Mouse (Mus musculus): ENCODE measurements at regions not wholly inside any gene's neighbourhood (a gene's known extent, or its start where the extent isn't known, plus 50 kb on each side); places are given as distances from the start of the nearest gene placed in this dataset.
"Not testable (repeated sequence)": the region's sequence is repeated elsewhere in the genome, so short reads cannot be mapped to it uniquely, and the experiment has no call there.

DNA sequence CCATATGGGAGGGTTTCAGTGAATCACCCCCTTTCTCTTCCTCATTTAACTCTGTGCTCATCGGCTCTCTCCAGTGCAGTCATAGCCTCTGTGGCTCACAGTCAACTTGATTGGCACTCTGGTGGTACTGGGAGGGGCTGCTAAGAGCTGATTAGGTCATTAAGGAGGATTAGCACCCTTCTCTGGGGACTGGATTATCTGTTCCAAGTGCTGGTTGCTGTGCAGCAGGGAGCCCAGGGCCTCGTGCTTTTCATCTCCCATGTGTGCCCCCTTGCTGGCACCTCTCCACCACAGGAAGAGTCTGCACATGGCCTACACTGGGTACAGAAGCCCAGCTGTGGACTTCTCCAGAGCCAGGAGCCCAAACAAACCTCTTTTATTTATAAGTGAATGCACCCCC lies 316.8 kb upstream of the Irx1 start:
- DNase-seq (ENCODE audit: extremely low spot score, low spot score), result no peak

- DNase-seq (ENCODE audit: extremely low spot score, low spot score), result no peak
These were observed 317.3 kb upstream of the Irx1 start for GRCm38 (mm10) chr13:72280871-72281270.

DNA sequence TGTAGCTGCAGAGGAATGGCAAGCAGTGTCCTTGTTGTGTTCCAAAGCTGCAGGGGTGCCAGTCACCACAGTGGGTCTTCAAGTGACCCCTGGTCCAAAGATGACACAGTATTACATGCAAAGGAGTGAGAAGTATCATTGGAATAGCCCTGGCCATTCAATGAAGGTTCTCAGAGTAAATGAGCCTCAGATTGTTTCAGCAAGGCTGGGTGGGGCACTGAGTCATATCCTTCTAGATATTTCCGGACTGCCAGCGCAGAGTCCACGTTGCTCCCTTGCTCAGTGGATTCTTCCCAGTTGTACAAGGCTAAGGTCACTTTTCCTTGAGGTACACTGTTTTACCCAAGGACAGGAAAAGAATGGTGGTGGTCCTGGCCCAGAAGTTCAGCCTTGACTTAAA lies 319.2 kb upstream of the Irx1 start:
- no peak for DNase-seq (ENCODE audit: extremely low spot score, low spot score)

- DNase-seq (ENCODE audit: extremely low spot score, low spot score), result no peak
These were observed 320.2 kb upstream of the Irx1 start for GRCm38 (mm10) chr13:72283701-72284100.

GRCm38 (mm10) chr13:72286301-72286700 lies 322.8 kb upstream of the Irx1 start:
- no peak for DNase-seq (ENCODE audit: extremely low spot score, low spot score)

- DNase-seq (ENCODE audit: extremely low spot score, low spot score), result no peak
These were observed 325.0 kb upstream of the Irx1 start for GRCm38 (mm10) chr13:72288381-72289092.

- peak; percentile 34 for DNase-seq (ENCODE audit: extremely low spot score, low spot score)
These were observed 325.6 kb upstream of the Irx1 start for GRCm38 (mm10) chr13:72289093-72289501.

DNA sequence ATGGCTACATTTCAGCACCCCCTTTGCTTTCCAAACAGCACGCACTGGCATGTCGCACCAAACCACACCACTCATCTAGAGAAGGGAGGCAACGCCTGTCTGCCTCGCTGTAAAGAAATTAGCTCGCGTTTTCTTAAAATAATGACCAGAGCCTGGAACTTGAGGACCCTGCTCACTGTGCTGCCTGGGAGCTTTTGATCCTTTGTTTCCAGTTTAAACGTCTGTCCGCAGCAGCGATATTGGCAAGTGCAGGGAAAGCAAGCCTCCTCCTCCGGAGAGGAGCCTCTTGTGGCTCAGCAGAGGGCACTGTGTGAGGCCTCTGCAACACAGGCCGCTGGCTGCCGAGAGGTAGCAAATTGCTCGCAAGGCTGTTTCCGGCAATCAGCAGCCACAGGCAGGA lies 328.8 kb upstream of the Irx1 start:
- DNase-seq (ENCODE audit: extremely low spot score, low spot score), result peak; percentile 62

DNA sequence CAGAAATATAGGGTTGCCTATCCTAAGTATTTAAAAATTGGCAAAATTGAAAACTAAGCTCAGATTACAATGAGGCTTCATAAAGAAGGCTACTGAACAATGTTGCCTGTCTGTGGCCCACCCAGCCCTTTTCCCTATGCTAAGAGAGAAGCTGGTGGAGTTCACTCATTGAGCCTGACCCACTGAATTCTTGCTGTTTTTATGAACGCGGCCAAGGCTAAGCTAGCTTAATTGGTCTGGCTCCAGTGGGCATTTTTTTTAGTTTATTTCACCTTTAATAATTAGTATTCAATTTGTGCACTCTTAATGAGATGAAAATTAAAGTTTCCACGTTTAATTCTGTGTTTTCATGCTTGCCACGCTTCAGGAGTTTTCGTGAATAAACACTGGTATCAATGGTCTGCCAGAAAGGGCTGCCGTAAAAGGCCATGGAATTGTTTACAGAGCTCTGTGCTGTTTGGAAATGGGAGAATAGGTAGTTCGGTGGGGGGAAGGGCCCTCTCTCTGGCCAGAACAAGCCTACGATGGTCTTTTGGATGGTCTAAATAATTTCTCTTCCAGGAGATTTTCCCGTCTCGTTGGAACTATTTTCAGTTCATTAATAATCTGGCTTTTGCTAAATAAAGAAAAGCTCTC lies 329.7 kb upstream of the Irx1 start:
- DNase-seq (ENCODE audit: extremely low spot score, low spot score), result no peak

DNA sequence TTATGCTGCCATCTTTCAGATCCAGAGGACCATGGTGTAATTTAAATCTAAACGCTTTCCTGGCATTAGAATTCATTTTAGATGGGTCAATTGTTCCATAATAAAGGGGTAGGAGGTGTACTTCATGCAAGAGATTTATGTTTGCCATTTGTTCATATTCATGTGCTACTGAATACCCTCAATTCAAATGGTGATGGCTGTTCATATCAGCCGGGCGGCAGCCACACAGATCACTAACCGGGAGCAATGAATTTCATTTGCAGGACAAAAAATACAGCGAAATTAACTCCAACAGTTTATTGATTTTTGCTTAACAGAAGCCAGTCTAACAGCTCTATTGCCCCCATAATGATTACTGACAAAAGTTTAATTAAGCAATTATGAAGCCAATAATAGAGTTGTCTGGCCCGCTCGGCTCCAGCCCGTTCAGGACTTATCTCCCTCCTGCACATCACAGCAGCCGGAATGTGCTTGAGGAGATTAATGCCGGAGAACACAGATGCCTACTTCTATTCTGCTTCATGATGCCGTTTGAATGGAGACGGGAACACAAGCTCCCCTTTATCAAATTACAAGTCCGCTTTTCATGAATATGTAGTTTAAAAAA lies 330.3 kb upstream of the Irx2 start:
- no peak for DNase-seq (ENCODE audit: extremely low spot score, low spot score)

- DNase-seq (ENCODE audit: extremely low spot score, low spot score), result peak; percentile 55
These were observed 329.0 kb upstream of the Irx2 start for GRCm38 (mm10) chr13:72299660-72300059.

DNA sequence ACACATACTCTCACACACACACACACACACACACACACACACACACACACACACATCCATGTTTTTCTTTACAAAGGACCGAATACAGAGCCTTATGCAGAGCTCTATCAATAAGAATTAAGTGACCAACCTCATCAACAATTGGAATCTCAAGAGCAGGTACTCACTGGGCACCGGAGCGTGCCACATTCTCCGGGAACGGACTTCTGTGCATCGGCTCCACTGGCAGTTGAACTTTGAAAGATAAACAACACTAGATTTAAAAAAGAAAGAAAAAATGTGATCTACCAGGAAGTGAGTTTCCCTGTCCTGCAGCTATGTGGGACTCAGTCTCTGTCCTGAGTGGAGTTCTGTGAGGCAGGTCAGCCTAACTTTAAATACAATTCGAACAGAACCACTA lies 327.5 kb upstream of the Irx2 start:
- no peak for DNase-seq (ENCODE audit: extremely low spot score, low spot score)

GRCm38 (mm10) chr13:72301841-72302240 lies 326.8 kb upstream of the Irx2 start:
- DNase-seq (ENCODE audit: extremely low spot score, low spot score), result no peak

GRCm38 (mm10) chr13:72302436-72303125 lies 326.0 kb upstream of the Irx2 start:
- no peak for DNase-seq (ENCODE audit: extremely low spot score, low spot score)

DNA sequence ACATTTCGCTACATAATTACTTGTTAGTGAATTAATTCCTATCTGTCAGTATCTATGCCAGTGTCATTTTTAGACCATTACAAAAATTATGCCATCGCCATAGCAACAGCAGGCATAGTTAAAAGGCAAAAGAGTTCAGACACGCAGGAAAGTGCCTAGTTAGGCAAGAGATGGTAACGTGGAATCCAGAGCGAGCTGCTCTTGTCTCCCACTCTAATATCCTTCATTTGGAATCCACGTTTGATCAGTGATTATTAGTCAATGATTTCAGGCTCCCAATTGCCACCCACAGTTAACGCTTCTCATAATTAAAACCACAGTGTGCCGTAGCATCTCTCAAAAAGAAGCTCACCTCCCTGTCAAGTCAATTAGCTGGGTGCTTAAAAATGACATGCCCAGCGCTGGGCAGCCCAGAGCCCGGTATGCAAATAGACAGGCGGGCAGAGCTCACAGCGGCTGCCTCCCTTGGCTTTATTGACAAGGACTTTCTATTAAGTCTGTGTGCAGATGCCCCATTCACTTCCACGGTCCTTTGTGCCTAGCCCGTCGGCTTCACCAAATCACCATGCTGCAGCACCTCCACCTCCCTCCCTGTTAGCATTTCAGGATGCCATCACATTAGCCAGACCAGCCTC lies 325.4 kb upstream of the Irx2 start:
- DNase-seq (ENCODE audit: extremely low spot score, low spot score), result no peak

- DNase-seq (ENCODE audit: extremely low spot score, low spot score), result no peak
These were observed 304.5 kb upstream of the Irx2 start for GRCm38 (mm10) chr13:72324041-72324690.

DNA sequence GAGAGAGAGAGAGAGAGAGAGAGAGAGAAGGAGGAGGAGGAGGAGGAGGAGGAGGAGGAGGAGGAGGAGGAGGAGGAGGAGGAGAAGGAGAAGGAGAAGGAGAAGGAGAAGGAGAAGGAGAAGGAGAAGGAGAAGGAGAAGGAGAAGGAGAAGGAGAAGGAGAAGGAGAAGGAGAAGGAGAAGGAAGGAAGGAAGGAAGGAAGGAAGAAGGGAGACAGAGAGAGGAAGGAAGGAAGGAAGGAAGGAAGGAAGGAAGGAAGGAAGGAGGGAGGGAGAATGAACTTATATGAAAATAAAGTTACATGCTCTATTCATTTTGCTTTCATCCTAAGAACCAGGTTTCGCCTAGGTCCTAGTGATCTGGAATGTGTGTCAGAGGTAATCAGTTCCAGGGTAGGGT lies 302.4 kb upstream of the Irx2 start:
- DNase-seq (ENCODE audit: extremely low spot score, low spot score), result not testable (repeated sequence)

- DNase-seq (ENCODE audit: extremely low spot score, low spot score), result no peak
These were observed 282.9 kb upstream of the Irx2 start for GRCm38 (mm10) chr13:72345647-72346133.

DNA sequence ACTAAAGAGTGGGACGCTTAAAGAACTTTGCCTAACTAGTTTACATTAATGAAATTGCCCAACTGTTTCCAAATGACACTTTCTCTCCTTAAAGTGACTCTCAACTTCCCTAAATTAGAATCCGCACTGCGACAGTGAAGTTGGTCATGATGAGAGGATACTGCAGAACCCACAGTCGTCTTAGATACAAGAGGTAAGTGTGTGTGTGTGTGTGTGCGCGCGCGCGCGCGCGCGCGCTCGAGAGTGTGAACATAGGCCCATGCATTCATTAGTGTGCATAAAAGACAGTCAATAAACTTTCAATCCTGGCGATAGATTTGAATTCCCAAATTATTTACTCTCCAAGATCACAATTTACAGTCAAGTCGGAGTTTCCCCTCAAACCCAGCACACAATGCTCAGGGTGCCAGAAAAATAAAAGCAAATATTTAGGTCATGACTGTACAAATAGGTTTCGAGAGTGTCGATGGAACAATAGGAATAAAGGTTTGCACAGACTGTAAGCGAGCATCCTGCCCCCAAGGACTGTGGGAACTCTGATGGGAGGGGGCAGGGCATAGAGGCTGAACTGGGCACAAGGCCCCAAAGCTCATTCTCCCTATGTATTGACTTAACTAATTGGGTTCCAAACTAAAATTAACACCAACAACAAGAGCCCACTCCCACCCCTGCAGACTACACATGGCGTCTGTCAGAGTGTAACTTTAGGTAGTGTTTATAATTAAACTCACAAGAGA lies 282.2 kb upstream of the Irx2 start:
- no peak for DNase-seq (ENCODE audit: extremely low spot score, low spot score)

GRCm38 (mm10) chr13:72346944-72347586 lies 281.6 kb upstream of the Irx2 start:
- DNase-seq (ENCODE audit: extremely low spot score, low spot score), result no peak
